Mouse (Mus musculus) stomach, postnatal 0 days (tissue): Measurements from ENCODE around the gene Gal3st3. TPM values are rescaled to one million over a fixed set of nuclear protein-coding genes. Genes with fewer than 3 reads are reported as not detected.

ENCODE experiments used
- ATAC-seq: fragments of 200-750 bp; cut with Nextera tagmentation; 2 replicates; pipeline ENCODE4 v1.8.0; 2017; ENCODE audit not compliant: low FRiP score, low TSS enrichment
- DNase-seq: peaks from one replicate; pipeline ENCODE4 v3.0.0-alpha.2; 2016; ENCODE audit warnings: low spot score
- H3K27ac ChIP-seq: fragments of 300-500 bp; sonication (generic); replicated peaks from 2 replicates; pipeline ENCODE4 v1.5.1; 2014; ENCODE audit warnings: mild to moderate bottlenecking, control low read depth
- H3K27me3 ChIP-seq: fragments of 300-500 bp; sonication (generic); 2 replicates; pipeline ENCODE4 v1.6.1; 2014; ENCODE audit warnings: low read length; ENCODE audit not compliant: control insufficient read depth, insufficient read depth
- H3K36me3 ChIP-seq: fragments of 300-500 bp; sonication (generic); 2 replicates; pipeline ENCODE4 v1.6.1; 2014; ENCODE audit warnings: low read length, mixed read lengths; ENCODE audit not compliant: control insufficient read depth, insufficient read depth
- H3K4me1 ChIP-seq: fragments of 300-500 bp; sonication (generic); replicated peaks from 2 replicates; pipeline ENCODE4 v1.6.1; 2014; ENCODE audit warnings: antibody characterized with exemption; ENCODE audit not compliant: control insufficient read depth, insufficient read depth
- H3K4me2 ChIP-seq: fragments of 300-500 bp; sonication (generic); replicated peaks from 2 replicates; pipeline ENCODE4 v1.6.1; 2014; ENCODE audit warnings: low read depth, mild to moderate bottlenecking, control low read depth, moderate library complexity
- H3K4me3 ChIP-seq: fragments of 300-500 bp; sonication (generic); 2 replicates; pipeline ENCODE4 v1.5.1; 2014; ENCODE audit warnings: low read depth, low read length, control low read depth
- H3K9ac ChIP-seq: fragments of 300-500 bp; sonication (generic); 2 replicates; pipeline ENCODE4 v1.6.1; 2014; ENCODE audit warnings: mild to moderate bottlenecking, low read length, control low read depth, mixed read lengths
- H3K9me3 ChIP-seq: fragments of 300-500 bp; sonication (generic); 2 replicates; pipeline ENCODE4 v1.6.1; 2016; ENCODE audit warnings: low read length; ENCODE audit not compliant: control insufficient read depth
- CTCF ChIP-seq: IDR thresholded peaks from 2 replicates; pipeline ENCODE4 v1.5.1; 2016; ENCODE audit warnings: antibody characterized with exemption, low read depth, mild to moderate bottlenecking, moderate library complexity
- EP300 ChIP-seq: optimal IDR thresholded peaks from 2 replicates; pipeline ENCODE3; 2016; ENCODE audit warnings: antibody characterized with exemption
- WGBS: fragments of 180-500 bp; shearing (Covaris S2); extraction: QIAGEN DNeasy Blood & Tissue Kit; methylation state at CpG from one replicate; pipeline ENCODE4 v1.1.7; 2014; 5-methylcytosine and 5-hydroxymethylcytosine counted together
- polyA plus RNA-seq: library from polyadenylated mRNA; unstranded; fragments of >200 nt; fragmentation: Nextera tagmentation; extraction: Ambion mirVana; gene quantifications from 2 replicates; pipeline ENCODE4 v1.2.1, GENCODE M21; 2015

The Gal3st3 gene
- polyA plus RNA-seq, 1 experiment from 2014 or later = 0.51 TPM

- no peaks in the 10 kb centered on the region for H3K9me3 ChIP-seq
- no peaks in the 10 kb centered on the region for H3K36me3 ChIP-seq
- no peak overlapping the region for H3K9ac ChIP-seq
- H3K4me1 ChIP-seq = no peaks in the 10 kb centered on the region
- no CpG with 5 or more reads among the region's 1 CpGs for WGBS
- no peak for ATAC-seq
- TF ChIP-seq EP300 (no peak), CTCF (no peak)
- no peak overlapping the region for H3K4me3 ChIP-seq
- no peak for DNase-seq
- H3K4me2 ChIP-seq = no peak overlapping the region
- no peaks in the 10 kb centered on the region for H3K27me3 ChIP-seq
- no peak overlapping the region for H3K27ac ChIP-seq
These were observed 57.9 kb downstream of the Gal3st3 start for GRCm38 (mm10) chr19:5356080-5356479.

Other genes with a start within 250 kb of the Gal3st3 start
- 2.6 TPM in 2 replicates for gene Rin1, start 247.8 kb upstream of the Gal3st3 start, polyA plus RNA-seq
- gene Cd248, start 230.3 kb upstream of the Gal3st3 start, polyA plus RNA-seq = 31.6 and 39.5 TPM in 2 replicates
- 10.4 and 11.4 TPM in 2 replicates for gene Tmem151a, start 212.8 kb upstream of the Gal3st3 start, polyA plus RNA-seq
- gene Yif1a, start 209.8 kb upstream of the Gal3st3 start, polyA plus RNA-seq = 128 and 131 TPM in 2 replicates
- gene Cnih2, start 199.8 kb upstream of the Gal3st3 start, polyA plus RNA-seq = 5.6 and 7.1 TPM in 2 replicates
- gene Rab1b, start 191.3 kb upstream of the Gal3st3 start, polyA plus RNA-seq = 183 and 194 TPM in 2 replicates
- 8.7 and 8.8 TPM in 2 replicates for gene Klc2, start 179.8 kb upstream of the Gal3st3 start, polyA plus RNA-seq
- 4.6 and 6.7 TPM in 2 replicates for gene Pacs1, start 25.2 kb upstream of the Gal3st3 start, polyA plus RNA-seq
- 134 and 148 TPM in 2 replicates for gene Sf3b2, start 2.9 kb upstream of the Gal3st3 start, polyA plus RNA-seq
- gene Catsper1, start 37.4 kb downstream of the Gal3st3 start, polyA plus RNA-seq = not detected in 2 replicates
- 281 and 316 TPM in 2 replicates for gene Cst6, start 51.2 kb downstream of the Gal3st3 start, polyA plus RNA-seq
- gene Eif1ad, start 68.4 kb downstream of the Gal3st3 start, polyA plus RNA-seq = 47.5 and 49.1 TPM in 2 replicates
- gene Banf1, start 68.8 kb downstream of the Gal3st3 start, polyA plus RNA-seq = 279 and 293 TPM in 2 replicates
- gene Sart1, start 90.4 kb downstream of the Gal3st3 start, polyA plus RNA-seq = 30.9 and 34.1 TPM in 2 replicates
- gene Tsga10ip, start 104.2 kb downstream of the Gal3st3 start, polyA plus RNA-seq = 0.44 TPM in 1 of 2 replicates, not detected in the other
- 196 and 203 TPM in 2 replicates for gene Drap1, start 126.6 kb downstream of the Gal3st3 start, polyA plus RNA-seq
- 36.5 and 38.6 TPM in 2 replicates for gene AI837181, start 126.8 kb downstream of the Gal3st3 start, polyA plus RNA-seq
- gene Fosl1, start 149.2 kb downstream of the Gal3st3 start, polyA plus RNA-seq = 0.16 and 0.33 TPM in 2 replicates
- gene Ccdc85b, start 159.6 kb downstream of the Gal3st3 start, polyA plus RNA-seq = 11.6 and 12.5 TPM in 2 replicates
- 103 and 111 TPM in 2 replicates for gene Fibp, start 162.3 kb downstream of the Gal3st3 start, polyA plus RNA-seq
- gene Ctsw, start 170.2 kb downstream of the Gal3st3 start, polyA plus RNA-seq = 0.29 and 0.50 TPM in 2 replicates
- gene Efemp2, start 175.6 kb downstream of the Gal3st3 start, polyA plus RNA-seq = 59.7 and 67.0 TPM in 2 replicates
- 18.4 and 18.5 TPM in 2 replicates for gene Mus81, start 190.1 kb downstream of the Gal3st3 start, polyA plus RNA-seq
- 1,281 and 1,389 TPM in 2 replicates for gene Cfl1, start 192.1 kb downstream of the Gal3st3 start, polyA plus RNA-seq
- gene 1700020D05Rik, start 205.5 kb downstream of the Gal3st3 start, polyA plus RNA-seq = not detected in 2 replicates
- 2.8 and 3.8 TPM in 2 replicates for gene Snx32, start 212.2 kb downstream of the Gal3st3 start, polyA plus RNA-seq